Mouse (Mus musculus): ENCODE results near the gene Trp53tg5.

The Trp53tg5 gene

GRCm38 (mm10) chr2:164473624-164474023 lies at the start of gene Trp53tg5:
Gene Trp53tg5 (minus strand): TSS chr2:164473724.
- DNase-seq = no peak

GRCm38 (mm10) chr2:164522280-164522679 lies 48.8 kb upstream of the Trp53tg5 start:
- no peak for DNase-seq

- no peak for DNase-seq
Measured at GRCm38 (mm10) chr2:164521841-164522240, 48.3 kb upstream of the Trp53tg5 start.

GRCm38 (mm10) chr2:164520782-164521181 lies 47.3 kb upstream of the Trp53tg5 start:
- DNase-seq = peak; percentile 74 to 84

GRCm38 (mm10) chr2:164519171-164519526 lies 45.6 kb upstream of the Trp53tg5 start:
- no peak for DNase-seq

GRCm38 (mm10) chr2:164518266-164519170 lies 45.0 kb upstream of the Trp53tg5 start:
- no peak for DNase-seq

- peak; percentile 65 to 67 for DNase-seq
Measured at GRCm38 (mm10) chr2:164517485-164518221, 44.1 kb upstream of the Trp53tg5 start.

- peak; percentile 20 to 48 for DNase-seq
Measured at GRCm38 (mm10) chr2:164516592-164516991, 43.1 kb upstream of the Trp53tg5 start.

GRCm38 (mm10) chr2:164515897-164516296 lies 42.4 kb upstream of the Trp53tg5 start:
- no peak for DNase-seq

GRCm38 (mm10) chr2:164514916-164515315 lies 41.4 kb upstream of the Trp53tg5 start:
- peak; percentile 34 to 53 for DNase-seq

GRCm38 (mm10) chr2:164513389-164513788 lies 39.9 kb upstream of the Trp53tg5 start:
- peak; percentile 56 to 80 for DNase-seq

- DNase-seq = peak in 1 of 2 experiments; percentile 56
Measured at GRCm38 (mm10) chr2:164512121-164512909, 38.8 kb upstream of the Trp53tg5 start.

- DNase-seq = peak; percentile 59 to 75
Measured at GRCm38 (mm10) chr2:164510621-164511190, 37.2 kb upstream of the Trp53tg5 start.

- peak in 1 of 2 experiments; percentile 23 for DNase-seq
Measured at GRCm38 (mm10) chr2:164507811-164508210, 34.3 kb upstream of the Trp53tg5 start.

- DNase-seq = no peak
Measured at GRCm38 (mm10) chr2:164505619-164506347, 32.3 kb upstream of the Trp53tg5 start.

- no peak for DNase-seq
Measured at GRCm38 (mm10) chr2:164504919-164505318, 31.4 kb upstream of the Trp53tg5 start.

GRCm38 (mm10) chr2:164500511-164500910 lies 27.0 kb upstream of the Trp53tg5 start:
- peak; percentile 52 to 75 for DNase-seq

GRCm38 (mm10) chr2:164499317-164499716 lies 25.8 kb upstream of the Trp53tg5 start:
- DNase-seq = no peak

GRCm38 (mm10) chr2:164497691-164498268 lies 24.3 kb upstream of the Trp53tg5 start:
- no peak for DNase-seq

GRCm38 (mm10) chr2:164496847-164497690 lies 23.5 kb upstream of the Trp53tg5 start, which contains the start of gene Pigt:
Gene Pigt (plus strand): TSS chr2:164497520.
- peak; percentile 88 to 95 for DNase-seq

Data from kidney, postnatal 25 days (tissue).